Mouse (Mus musculus): Measurements from ENCODE around the gene Nacc1. TPM values are rescaled to one million over a fixed set of nuclear protein-coding genes. Genes with fewer than 3 reads are reported as not detected.

Gene Nacc1
- polyA plus RNA-seq, 1 experiment from 2014 or later: 14.5 TPM

GRCm38 (mm10) chr8:84704867-84705831 is 17.5 kb upstream of the Nacc1 start:
- Histone ChIP-seq H3K27ac (ENCODE audit: low read length) (peak overlapping the region; percentile 9; the same call in 1 of the 2 replicates), H3K27me3 (ENCODE audit: control insufficient read depth, insufficient read depth, low read length) (peaks cover 40% of the 10 kb centered on the region), H3K36me3 (ENCODE audit: control insufficient read depth, insufficient read depth, low read length) (no peaks in the 10 kb centered on the region), H3K4me2 (ENCODE audit: low read depth, low read length) (peak overlapping the region; percentile 55), H3K9me3 (replicated peaks; ENCODE audit: control insufficient read depth, low read length) (no peaks in the 10 kb centered on the region), H3K9ac (ENCODE audit: low read length) (peak overlapping the region; percentile 68), H3K4me1 (ENCODE audit: control insufficient read depth, insufficient read depth, low read length) (peaks cover 59% of the 10 kb centered on the region), H3K4me3 (replicated peaks; ENCODE audit: low read length) (peak overlapping the region; percentile 39)
- 17% methylated on average over 55 of the region's 61 CpGs for WGBS
- ATAC-seq (ENCODE audit: insufficient read depth, low FRiP score): no peak

GRCm38 (mm10) chr8:84704356-84704755 is 16.7 kb upstream of the Nacc1 start:
- H3K4me2 ChIP-seq (ENCODE audit: low read depth, low read length): peak overlapping the region; percentile 55
- ATAC-seq (ENCODE audit: insufficient read depth, low FRiP score): no peak
- peaks cover 55% of the 10 kb centered on the region for H3K4me1 ChIP-seq (ENCODE audit: control insufficient read depth, insufficient read depth, low read length)
- peak overlapping the region; percentile 55; the same call in 1 of the 2 replicates for H3K9ac ChIP-seq (ENCODE audit: low read length)
- H3K27me3 ChIP-seq (ENCODE audit: control insufficient read depth, insufficient read depth, low read length): peaks cover 40% of the 10 kb centered on the region
- peak overlapping the region; percentile 39 for H3K4me3 ChIP-seq (replicated peaks; ENCODE audit: low read length)
- no peaks in the 10 kb centered on the region for H3K36me3 ChIP-seq (ENCODE audit: control insufficient read depth, insufficient read depth, low read length)
- no peaks in the 10 kb centered on the region for H3K9me3 ChIP-seq (replicated peaks; ENCODE audit: control insufficient read depth, low read length)
- 16% methylated on average over 16 of the region's 16 CpGs for WGBS
- H3K27ac ChIP-seq (ENCODE audit: low read length): peak overlapping the region; percentile 37

- 29% methylated on average over 38 of the region's 38 CpGs for WGBS
- no peak for ATAC-seq (ENCODE audit: insufficient read depth, low FRiP score)
- no peaks in the 10 kb centered on the region for H3K36me3 ChIP-seq (ENCODE audit: control insufficient read depth, insufficient read depth, low read length)
- peak overlapping the region; percentile 37 for H3K27ac ChIP-seq (ENCODE audit: low read length)
- peak overlapping the region; percentile 55 for H3K9ac ChIP-seq (ENCODE audit: low read length)
- H3K4me1 ChIP-seq (ENCODE audit: control insufficient read depth, insufficient read depth, low read length): peaks cover 48% of the 10 kb centered on the region
- peak overlapping the region; percentile 39 for H3K4me3 ChIP-seq (replicated peaks; ENCODE audit: low read length)
- H3K4me2 ChIP-seq (ENCODE audit: low read depth, low read length): peak overlapping the region; percentile 55
- peaks cover 40% of the 10 kb centered on the region for H3K27me3 ChIP-seq (ENCODE audit: control insufficient read depth, insufficient read depth, low read length)
- no peaks in the 10 kb centered on the region for H3K9me3 ChIP-seq (replicated peaks; ENCODE audit: control insufficient read depth, low read length)
Observed at GRCm38 (mm10) chr8:84703466-84704249, 16.0 kb upstream of the Nacc1 start.

- Histone ChIP-seq H3K27ac (ENCODE audit: low read length) (no peak overlapping the region; the same call in 1 of the 2 replicates), H3K27me3 (ENCODE audit: control insufficient read depth, insufficient read depth, low read length) (peaks cover 36% of the 10 kb centered on the region), H3K4me2 (ENCODE audit: low read depth, low read length) (peak overlapping the region; percentile 38), H3K9me3 (replicated peaks; ENCODE audit: control insufficient read depth, low read length) (no peaks in the 10 kb centered on the region), H3K36me3 (ENCODE audit: control insufficient read depth, insufficient read depth, low read length) (peaks cover under 1% of the 10 kb centered on the region; the same call in 1 of the 2 replicates), H3K4me3 (replicated peaks; ENCODE audit: low read length) (peak overlapping the region; percentile 39), H3K4me1 (ENCODE audit: control insufficient read depth, insufficient read depth, low read length) (peaks cover 43% of the 10 kb centered on the region), H3K9ac (ENCODE audit: low read length) (peak overlapping the region; percentile 52; the same call in 1 of the 2 replicates)
- WGBS: 84% methylated on average over 6 of the region's 6 CpGs
- ATAC-seq (ENCODE audit: insufficient read depth, low FRiP score): no peak
Observed at GRCm38 (mm10) chr8:84702963-84703465, 15.4 kb upstream of the Nacc1 start.

GRCm38 (mm10) chr8:84702561-84702960 is 14.9 kb upstream of the Nacc1 start:
- no peaks in the 10 kb centered on the region for H3K9me3 ChIP-seq (replicated peaks; ENCODE audit: control insufficient read depth, low read length)
- H3K4me2 ChIP-seq (ENCODE audit: low read depth, low read length): peak overlapping the region; percentile 38
- peak overlapping the region; percentile 43; the same call in 1 of the 2 replicates for H3K27ac ChIP-seq (ENCODE audit: low read length)
- H3K4me1 ChIP-seq (ENCODE audit: control insufficient read depth, insufficient read depth, low read length): peaks cover 38% of the 10 kb centered on the region
- 75% methylated on average over 9 of the region's 9 CpGs for WGBS
- H3K9ac ChIP-seq (ENCODE audit: low read length): peak overlapping the region; percentile 62
- peaks cover 32% of the 10 kb centered on the region for H3K27me3 ChIP-seq (ENCODE audit: control insufficient read depth, insufficient read depth, low read length)
- H3K36me3 ChIP-seq (ENCODE audit: control insufficient read depth, insufficient read depth, low read length): peaks cover 5% of the 10 kb centered on the region
- no peak for ATAC-seq (ENCODE audit: insufficient read depth, low FRiP score)
- H3K4me3 ChIP-seq (replicated peaks; ENCODE audit: low read length): peak overlapping the region; percentile 39

- WGBS: 17% methylated on average over 34 of the region's 34 CpGs
- H3K4me3 ChIP-seq (replicated peaks; ENCODE audit: low read length): peak within 1 kb of the TSS; percentile 39
- H3K27me3 ChIP-seq (ENCODE audit: control insufficient read depth, insufficient read depth, low read length): peaks cover 20% of the 10 kb centered on the region
- H3K4me1 ChIP-seq (ENCODE audit: control insufficient read depth, insufficient read depth, low read length): peaks cover 27% of the 10 kb centered on the region
- ATAC-seq (ENCODE audit: insufficient read depth, low FRiP score): peak; percentile 75
- peak within 1 kb of the TSS; percentile 62 for H3K9ac ChIP-seq (ENCODE audit: low read length)
- H3K27ac ChIP-seq (ENCODE audit: low read length): peak within 1 kb of the TSS; percentile 66
- peaks cover 7% of the 10 kb centered on the region for H3K36me3 ChIP-seq (ENCODE audit: control insufficient read depth, insufficient read depth, low read length)
- peak within 1 kb of the TSS; percentile 38 for H3K4me2 ChIP-seq (ENCODE audit: low read depth, low read length)
- no peaks in the 10 kb centered on the region for H3K9me3 ChIP-seq (replicated peaks; ENCODE audit: control insufficient read depth, low read length)
Observed at GRCm38 (mm10) chr8:84700941-84701911, 13.6 kb upstream of the Nacc1 start, which contains the start of gene Lyl1. TSS of gene Lyl1 (plus strand) at chr8:84701457.

GRCm38 (mm10) chr8:84700526-84700925 is 12.9 kb upstream of the Nacc1 start:
- peaks cover 25% of the 10 kb centered on the region for H3K4me1 ChIP-seq (ENCODE audit: control insufficient read depth, insufficient read depth, low read length)
- ATAC-seq (ENCODE audit: insufficient read depth, low FRiP score): no peak
- no peaks in the 10 kb centered on the region for H3K9me3 ChIP-seq (replicated peaks; ENCODE audit: control insufficient read depth, low read length)
- peak overlapping the region; percentile 66 for H3K27ac ChIP-seq (ENCODE audit: low read length)
- H3K27me3 ChIP-seq (ENCODE audit: control insufficient read depth, insufficient read depth, low read length): peaks cover 20% of the 10 kb centered on the region
- H3K9ac ChIP-seq (ENCODE audit: low read length): no peak overlapping the region
- WGBS: 73% methylated on average over 5 of the region's 5 CpGs
- H3K4me3 ChIP-seq (replicated peaks; ENCODE audit: low read length): no peak overlapping the region
- H3K36me3 ChIP-seq (ENCODE audit: control insufficient read depth, insufficient read depth, low read length): peaks cover 7% of the 10 kb centered on the region
- no peak overlapping the region for H3K4me2 ChIP-seq (ENCODE audit: low read depth, low read length)

GRCm38 (mm10) chr8:84699861-84700322 is 12.2 kb upstream of the Nacc1 start:
- no peaks in the 10 kb centered on the region for H3K9me3 ChIP-seq (replicated peaks; ENCODE audit: control insufficient read depth, low read length)
- WGBS: 45% methylated on average over 7 of the region's 7 CpGs
- ATAC-seq (ENCODE audit: insufficient read depth, low FRiP score): 0 out of 2 replicates have a peak, but pooled peaks have one; percentile 17

More at GRCm38 (mm10) chr8:84699861-84700322, 12.2 kb upstream of the Nacc1 start:
- H3K9ac ChIP-seq (ENCODE audit: low read length): no peak overlapping the region
- peaks cover 20% of the 10 kb centered on the region for H3K27me3 ChIP-seq (ENCODE audit: control insufficient read depth, insufficient read depth, low read length)
- H3K27ac ChIP-seq (ENCODE audit: low read length): peak overlapping the region; percentile 38
- no peak overlapping the region for H3K4me2 ChIP-seq (ENCODE audit: low read depth, low read length)
- H3K4me3 ChIP-seq (replicated peaks; ENCODE audit: low read length): no peak overlapping the region
- H3K36me3 ChIP-seq (ENCODE audit: control insufficient read depth, insufficient read depth, low read length): peaks cover 7% of the 10 kb centered on the region
- peaks cover 19% of the 10 kb centered on the region; the same call in 1 of the 2 replicates for H3K4me1 ChIP-seq (ENCODE audit: control insufficient read depth, insufficient read depth, low read length)
